9 mouse cellular contexts compared by ENCODE assay signal in the genomic region with DNA sequence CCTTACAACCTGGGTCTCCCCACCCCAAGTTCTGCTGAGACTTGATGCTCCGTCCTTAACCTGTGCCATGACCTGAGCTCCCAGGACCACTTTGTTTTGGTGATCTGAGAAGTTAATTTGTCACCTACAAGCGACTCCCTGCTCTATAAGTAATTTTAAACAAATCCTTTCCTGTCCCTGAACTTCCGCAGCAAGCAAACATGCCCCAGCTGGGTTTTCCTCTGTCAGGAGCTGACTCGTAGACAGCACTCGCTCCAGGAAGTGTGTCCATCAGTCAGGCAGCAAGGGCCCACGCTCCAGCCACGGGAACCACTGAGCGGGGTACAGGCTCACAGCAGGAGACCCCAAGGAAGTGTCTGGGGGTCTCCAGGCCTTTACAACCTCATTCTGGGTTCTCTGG.
DNase-seq lines count a peak whose midpoint lies in the region; ATAC-seq and TF ChIP-seq lines count a peak whose summit lies in the region.
"Had no signal": no experiment of that assay in that cellular context is flagged by ENCODE, and none has a peak within 500 bp of the region (broad histone marks: within the 10 kb centered on the region; RNA-seq: fewer than 3 reads in every experiment).

No protein-coding gene starts in this region.

- intact Hi-C loops in heart, adult 2 months (cut with DNase I) = no loop called here

- no peak for DNase-seq in heart, adult 2 months
- DNase-seq in heart, adult 9 months (ENCODE audit: low spot score in 2 of 2) = no peak
- peak; percentile 34 for DNase-seq in brain, embryonic 14.5 days (ENCODE audit: low read depth)
- no peak for DNase-seq in hindbrain, embryonic 14.5 days (ENCODE audit: low spot score)
- no peak for DNase-seq in liver, postnatal 0 days
- DNase-seq in adrenal gland, postnatal 36 days = no peak
- DNase-seq in layer of hippocampus, postnatal 36 days = no peak
- DNase-seq in urinary bladder, adult 2 months (ENCODE audit: low spot score) = no peak
- DNase-seq: cerebellum, adult 9-11 months had no signal

- no peak for TF ChIP-seq CTCF in heart, adult 2 months (IDR thresholded peaks at IDR 0.05)
- no peak for TF ChIP-seq CTCF in brain, embryonic 14.5 days (IDR thresholded peaks at IDR 0.05; ENCODE audit: borderline replicate concordance, extremely low read depth, insufficient read depth, insufficient read length)
- no peak for TF ChIP-seq CTCF in liver, postnatal 0 days (IDR thresholded peaks at IDR 0.05; ENCODE audit: low read depth)

- no peak overlapping the region for H3K9ac ChIP-seq in heart, adult 2 months (ENCODE audit: low read depth, low read length)
- no peak overlapping the region for H3K9ac ChIP-seq in hindbrain, embryonic 14.5 days
- H3K9ac ChIP-seq in liver, postnatal 0 days (replicated peaks) = no peak overlapping the region

- ATAC-seq in hindbrain, embryonic 14.5 days (ENCODE audit: low FRiP score) = no peak
- no peak for ATAC-seq in liver, postnatal 0 days

- peaks cover 2% of the 10 kb centered on the region for H3K79me2 ChIP-seq in heart, adult 2 months (replicated peaks; ENCODE audit: control insufficient read depth, insufficient read depth, low read length)

- no peak overlapping the region for H3K4me3 ChIP-seq in heart, adult 2 months
- no peak overlapping the region for H3K4me3 ChIP-seq in hindbrain, embryonic 14.5 days (replicated peaks; ENCODE audit: low read length)
- no peak overlapping the region for H3K4me3 ChIP-seq in liver, postnatal 0 days (ENCODE audit: low read depth, low read length)

- H3K27ac ChIP-seq in heart, adult 2 months = peak overlapping the region; percentile 49
- peak overlapping the region; percentile 26 for H3K27ac ChIP-seq in hindbrain, embryonic 14.5 days
- peak overlapping the region; percentile 44; the same call in 1 of the 2 replicates for H3K27ac ChIP-seq in liver, postnatal 0 days (ENCODE audit: low read depth)

- no peak for TF ChIP-seq POLR2A in heart, adult 2 months (IDR thresholded peaks at IDR 0.05; ENCODE audit: insufficient read depth, low read depth, low read length)
- no peak for TF ChIP-seq POLR2A in brain, embryonic 14.5 days (IDR thresholded peaks at IDR 0.05; ENCODE audit: borderline replicate concordance, extremely low read depth, insufficient read depth, insufficient read length, poor library complexity, severe bottlenecking)

- peaks cover under 1% of the 10 kb centered on the region for H3K36me3 ChIP-seq in heart, adult 2 months (ENCODE audit: control insufficient read depth, insufficient read depth, low read length)
- peaks cover 3% of the 10 kb centered on the region; the same call in 1 of the 2 replicates for H3K36me3 ChIP-seq in hindbrain, embryonic 14.5 days (replicated peaks; ENCODE audit: control insufficient read depth, insufficient read depth)
- peaks cover 9% of the 10 kb centered on the region; the same call in 1 of the 2 replicates for H3K36me3 ChIP-seq in liver, postnatal 0 days (replicated peaks; ENCODE audit: insufficient read depth, low read length)

- H3K27me3 ChIP-seq in heart, adult 2 months (ENCODE audit: control insufficient read depth, insufficient read depth, low read length) = no peaks in the 10 kb centered on the region
- no peaks in the 10 kb centered on the region for H3K27me3 ChIP-seq in hindbrain, embryonic 14.5 days (ENCODE audit: control insufficient read depth, insufficient read depth, low read length)
- no peaks in the 10 kb centered on the region for H3K27me3 ChIP-seq in liver, postnatal 0 days (ENCODE audit: insufficient read depth, low read length)

- no peaks in the 10 kb centered on the region for H3K9me3 ChIP-seq in hindbrain, embryonic 14.5 days (ENCODE audit: control insufficient read depth, low read length)
- no peaks in the 10 kb centered on the region for H3K9me3 ChIP-seq in liver, postnatal 0 days (ENCODE audit: low read length)

- no peak for TF ChIP-seq EP300 in heart, adult 2 months (IDR thresholded peaks at IDR 0.05; ENCODE audit: insufficient read depth, low read depth, low read length)
- TF ChIP-seq EP300 in liver, postnatal 0 days (IDR thresholded peaks at IDR 0.05; ENCODE audit: low read depth) = no peak

- no peak overlapping the region for H3K4me2 ChIP-seq in hindbrain, embryonic 14.5 days (replicated peaks)
- no peak overlapping the region for H3K4me2 ChIP-seq in liver, postnatal 0 days (ENCODE audit: low read depth, low read length)

- WGBS in heart, adult 2 months = 37% methylated on average over 8 of the region's 8 CpGs
- 34% methylated on average over 8 of the region's 8 CpGs for WGBS in hindbrain, embryonic 14.5 days
- 24% methylated on average over 8 of the region's 8 CpGs for WGBS in liver, postnatal 0 days (ENCODE audit: insufficient replicate concordance)

- H3K4me1 ChIP-seq in heart, adult 2 months (ENCODE audit: control insufficient read depth, insufficient read depth, low read length) = peaks cover 24% of the 10 kb centered on the region
- peaks cover 53% of the 10 kb centered on the region for H3K4me1 ChIP-seq in hindbrain, embryonic 14.5 days (replicated peaks; ENCODE audit: control insufficient read depth, insufficient read depth, low read length)
- peaks cover 25% of the 10 kb centered on the region for H3K4me1 ChIP-seq in liver, postnatal 0 days (ENCODE audit: insufficient read depth)
